Mouse (Mus musculus) gonadal fat pad, adult 2 months (tissue): ENCODE data around the gene Proser2. TPM values are rescaled to one million over a fixed set of nuclear protein-coding genes. Genes with fewer than 3 reads are reported as not detected.

ENCODE experiments used
- DNase-seq: peaks from one replicate; pipeline ENCODE4 v3.0.0-alpha.2; 2012; ENCODE audit warnings: low read depth
- polyA plus RNA-seq: library from polyadenylated mRNA; depleted of rRNA; stranded (reverse); fragments of >200 nt; gene quantifications from 2 replicates; pipeline ENCODE4 v1.2.3, GENCODE M21; 2012; rRNA removed

The Proser2 gene
- polyA plus RNA-seq: 4.0 and 5.1 TPM in 2 replicates

DNA sequence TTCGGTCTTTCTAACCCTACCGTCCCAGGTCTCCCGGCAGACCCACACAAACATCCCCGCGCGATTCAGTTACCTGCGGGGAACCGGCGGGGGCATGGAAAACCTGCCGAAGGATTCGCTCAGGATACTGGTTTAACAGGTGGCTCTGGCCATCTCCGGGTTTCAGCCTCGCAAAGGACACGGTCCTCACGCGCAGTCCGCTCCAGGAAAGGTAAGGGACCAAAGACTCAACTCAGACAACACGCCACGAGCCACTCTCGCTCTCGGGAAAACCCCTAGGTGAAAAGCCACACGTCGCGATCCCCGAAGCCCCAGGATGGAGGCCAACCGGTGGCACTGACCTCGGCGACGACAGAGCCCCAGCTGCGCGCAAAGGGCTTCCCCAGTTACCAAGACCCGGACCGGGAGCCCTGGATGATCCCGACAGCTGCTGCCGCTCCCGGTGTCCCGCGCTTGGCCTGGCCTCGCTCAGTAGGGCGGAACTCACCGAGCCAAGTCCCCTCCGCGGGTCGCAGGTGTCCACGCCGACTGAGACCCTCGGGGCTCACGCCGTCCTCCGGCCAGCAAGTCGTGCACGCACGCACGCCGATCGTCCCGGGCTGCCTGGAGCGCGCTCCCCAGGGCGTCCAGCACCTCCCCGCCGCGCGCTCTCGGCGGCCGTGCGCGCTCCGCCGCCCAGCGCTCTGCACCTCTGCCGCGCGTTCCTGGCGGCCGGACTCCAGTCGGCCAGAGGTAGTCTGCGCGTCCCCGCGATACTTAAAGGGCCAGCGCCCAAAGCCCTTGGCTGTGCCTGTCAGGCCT is at the start of gene Proser2:
Gene Proser2 (minus strand): TSS at position 657 of the 801 bp plus-strand sequence.
- no peak for DNase-seq

DNA sequence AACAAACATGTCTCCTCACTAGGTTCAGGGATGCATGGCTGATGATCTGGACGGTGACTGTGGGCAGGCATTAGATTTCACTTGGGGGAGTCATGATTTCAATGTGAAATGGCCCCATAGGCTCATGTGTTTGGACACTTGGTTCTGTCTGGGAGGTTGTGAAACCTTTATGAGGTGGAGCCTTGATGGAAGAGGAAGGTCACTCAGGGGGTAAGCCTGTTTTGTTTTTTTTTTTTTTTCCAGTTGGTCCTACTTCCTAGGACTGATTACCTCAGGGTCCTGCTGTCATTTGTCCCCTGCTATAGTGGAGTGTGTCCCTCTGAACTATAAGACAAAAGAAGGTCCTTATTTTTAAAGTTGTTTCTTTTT is 49.7 kb upstream of the Proser2 start:
- no peak for DNase-seq

DNA sequence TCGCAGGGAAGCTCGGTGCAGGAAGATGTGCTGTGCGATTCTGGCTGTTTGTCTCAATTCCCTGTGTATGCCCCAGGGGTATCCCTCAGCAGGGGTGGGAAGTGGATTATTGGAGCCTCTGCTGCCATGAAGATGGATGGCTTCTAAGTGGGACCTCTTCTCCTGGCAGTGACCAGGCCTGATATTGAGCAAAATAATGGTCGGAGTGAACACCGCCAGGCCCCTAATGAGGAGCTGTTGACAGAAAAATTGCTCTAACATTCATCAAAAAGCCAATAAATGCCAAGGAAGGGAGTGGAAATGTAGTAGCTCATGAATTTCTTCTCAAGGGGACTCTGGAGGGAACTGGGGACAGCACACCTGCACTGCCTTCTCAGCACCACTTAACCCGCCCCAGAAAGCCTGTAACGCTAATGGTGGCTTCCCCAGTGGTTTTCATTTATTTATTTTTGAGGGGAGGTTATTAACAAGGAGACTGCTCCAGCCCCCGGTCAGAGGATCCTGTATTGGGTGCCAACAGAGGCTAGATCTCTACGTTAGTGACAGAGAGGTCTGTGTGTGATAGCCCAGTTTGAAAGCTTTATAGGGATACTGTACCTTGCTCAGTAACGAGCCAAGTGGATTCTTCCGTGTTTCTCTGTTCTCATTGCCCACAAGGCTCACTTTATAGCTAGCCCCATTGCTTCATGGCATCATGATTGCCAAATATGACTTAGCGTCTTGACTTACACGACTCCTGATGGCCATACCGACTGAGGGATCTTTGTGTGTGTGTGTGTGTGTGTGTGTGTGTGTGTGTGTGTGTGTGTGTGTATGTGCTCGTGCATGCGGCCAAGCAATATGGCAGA is 49.1 kb upstream of the Proser2 start:
- no peak for DNase-seq

DNA sequence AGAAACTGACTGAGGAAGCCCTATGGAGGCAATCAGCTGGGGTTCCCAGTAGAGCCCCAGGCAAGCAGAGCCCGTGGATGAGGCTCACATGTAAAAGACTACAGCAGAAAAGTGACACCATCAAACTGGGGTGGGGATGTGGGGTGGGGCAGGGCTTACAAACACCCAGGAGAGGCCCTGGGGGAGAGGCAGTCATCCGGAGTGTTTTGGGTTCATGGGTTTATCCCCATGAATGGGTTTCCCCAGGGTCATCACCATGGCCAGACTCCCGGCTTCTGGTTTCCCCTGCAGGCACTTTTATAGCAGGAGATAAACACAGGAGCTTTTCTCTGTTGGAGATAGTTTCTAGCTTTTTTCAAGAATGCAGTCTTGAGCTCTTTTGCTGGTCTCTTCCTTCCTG is 43.0 kb upstream of the Proser2 start:
- DNase-seq: no peak

DNA sequence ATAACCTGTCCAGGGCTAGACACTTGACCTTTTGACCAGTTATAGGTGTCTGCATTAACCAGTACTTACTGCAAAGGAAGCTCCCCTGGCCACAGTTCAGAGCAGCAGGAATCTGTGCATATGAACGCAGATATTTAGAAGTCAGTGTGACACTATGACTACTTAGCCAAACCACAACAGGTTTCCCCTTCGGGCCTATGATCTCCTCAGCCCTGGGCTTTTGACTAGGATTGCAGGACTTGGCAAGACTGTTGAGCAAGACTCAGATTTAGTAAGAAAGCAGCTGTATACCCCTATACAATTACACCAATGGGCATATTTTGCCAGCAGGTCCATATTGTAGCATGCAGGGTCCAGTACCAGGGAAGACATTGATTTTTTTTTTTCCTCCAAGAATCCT is 38.5 kb upstream of the Proser2 start:
- no peak for DNase-seq

DNA sequence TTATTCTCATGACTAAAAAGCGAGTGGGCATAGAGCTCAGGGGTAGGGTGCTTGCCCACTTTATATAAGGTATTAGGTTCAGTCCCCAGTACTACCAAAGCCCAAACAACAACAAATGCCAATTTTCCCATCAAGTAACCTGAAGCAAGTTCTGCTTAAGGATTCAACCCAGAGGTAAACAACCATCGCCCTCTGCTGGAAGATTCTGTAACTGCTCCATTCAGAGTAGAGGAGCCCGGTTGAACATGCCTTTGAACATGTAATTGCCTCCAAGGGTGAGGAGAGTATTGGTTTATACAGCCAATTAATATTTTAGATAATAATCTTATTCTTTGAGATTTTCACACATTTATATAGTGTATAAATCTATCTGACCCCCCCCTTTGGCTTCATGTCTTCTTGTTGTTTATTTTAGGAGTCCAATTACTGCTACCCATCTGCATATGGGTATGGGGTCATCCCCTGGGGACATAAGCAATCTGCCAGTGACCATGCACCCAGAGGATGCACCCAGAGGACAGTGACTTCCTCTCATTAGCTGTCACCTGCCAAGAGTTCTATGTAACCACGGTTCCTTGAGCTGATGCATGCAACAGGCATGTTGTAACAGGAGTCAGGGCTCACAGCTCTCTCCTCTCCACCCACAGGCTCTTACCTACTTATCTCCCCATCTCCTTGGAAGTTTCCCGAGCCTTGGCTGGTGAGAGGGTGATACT is 38.0 kb upstream of the Proser2 start:
- peak; percentile 90 for DNase-seq

DNA sequence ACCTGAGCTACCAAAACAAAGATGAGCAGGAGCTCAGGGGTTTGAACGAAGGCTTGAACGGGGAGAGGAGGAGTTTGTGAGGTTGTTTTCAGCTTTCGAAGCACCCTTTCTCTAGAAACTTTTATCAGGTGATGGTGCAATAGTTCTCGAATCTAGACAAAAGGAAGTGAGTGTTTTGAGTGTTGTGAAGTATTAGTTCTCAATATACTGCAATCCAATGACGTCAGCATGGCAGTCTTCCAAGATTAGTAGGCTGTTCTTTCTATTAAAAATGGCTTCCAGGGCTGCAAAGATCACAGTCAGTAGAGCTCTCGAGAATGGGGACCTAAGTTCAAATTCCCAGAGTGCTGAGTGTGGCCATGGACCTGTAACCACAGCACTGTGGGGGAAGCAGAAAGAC is 35.8 kb upstream of the Proser2 start:
- DNase-seq: no peak

DNA sequence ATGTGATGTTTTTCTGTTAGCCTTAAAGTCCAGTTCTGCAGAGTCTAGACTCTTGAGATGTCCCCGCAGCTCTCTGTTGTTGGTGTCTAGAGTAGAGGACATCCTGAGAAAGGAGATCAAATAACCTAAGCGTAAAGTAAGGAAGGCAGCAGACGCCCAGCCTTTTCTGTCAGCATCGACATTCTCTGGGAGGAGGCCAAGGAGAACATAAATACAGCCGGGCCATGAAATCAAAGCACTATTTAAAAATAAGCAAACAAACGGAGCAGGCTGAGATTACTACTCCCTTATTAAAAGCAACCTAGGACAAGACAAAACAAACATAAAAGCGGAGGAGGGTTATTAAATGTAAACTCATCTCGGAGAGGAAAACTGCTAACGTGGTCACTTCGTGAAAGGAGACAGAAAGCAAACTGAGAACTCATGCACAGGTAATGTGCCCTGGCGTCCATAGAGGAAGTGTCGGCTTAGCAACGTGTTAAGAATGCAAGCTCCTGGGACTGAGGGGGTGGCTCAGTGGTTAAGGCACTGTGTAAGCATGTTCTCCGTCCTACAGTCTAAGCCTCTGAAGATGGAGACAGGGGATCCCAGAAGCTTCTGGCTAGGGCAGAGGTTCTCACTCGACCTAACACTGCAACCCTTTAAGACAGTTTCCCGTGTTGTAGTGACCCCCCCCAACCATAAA is 34.7 kb upstream of the Proser2 start:
- DNase-seq: no peak

DNA sequence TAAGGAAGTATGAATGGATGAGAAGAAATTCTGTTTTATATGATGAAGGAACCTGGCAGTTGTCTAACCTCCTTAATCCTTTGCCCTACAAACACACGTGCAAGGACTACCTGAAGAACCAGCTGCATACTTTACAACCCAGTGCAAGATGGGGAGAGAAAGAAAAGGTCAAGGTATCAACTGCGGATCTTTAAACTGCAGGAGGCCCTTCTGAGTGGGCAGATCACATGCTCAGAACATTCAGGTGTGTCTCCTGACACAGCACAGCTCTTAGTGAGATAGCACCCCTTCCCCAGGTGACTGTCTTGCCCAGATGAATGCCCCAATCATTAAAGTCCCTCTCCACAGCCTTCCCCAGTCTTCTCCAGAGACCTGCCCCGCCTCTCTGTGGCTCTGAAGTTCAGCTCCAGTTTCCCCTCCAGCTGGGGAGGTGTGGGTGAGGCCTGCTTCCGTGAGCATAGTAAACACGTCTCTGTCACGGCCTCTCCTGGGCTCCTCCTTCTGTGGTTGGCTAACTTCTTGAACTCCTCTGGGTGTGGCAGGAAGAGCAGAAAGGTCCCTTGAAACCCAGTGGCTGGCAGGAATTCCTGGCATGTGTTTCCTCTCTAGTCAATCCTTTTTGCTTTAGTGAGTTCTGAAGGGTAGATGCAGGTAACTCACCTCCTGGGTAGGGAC is 32.5 kb upstream of the Proser2 start:
- no peak for DNase-seq

DNA sequence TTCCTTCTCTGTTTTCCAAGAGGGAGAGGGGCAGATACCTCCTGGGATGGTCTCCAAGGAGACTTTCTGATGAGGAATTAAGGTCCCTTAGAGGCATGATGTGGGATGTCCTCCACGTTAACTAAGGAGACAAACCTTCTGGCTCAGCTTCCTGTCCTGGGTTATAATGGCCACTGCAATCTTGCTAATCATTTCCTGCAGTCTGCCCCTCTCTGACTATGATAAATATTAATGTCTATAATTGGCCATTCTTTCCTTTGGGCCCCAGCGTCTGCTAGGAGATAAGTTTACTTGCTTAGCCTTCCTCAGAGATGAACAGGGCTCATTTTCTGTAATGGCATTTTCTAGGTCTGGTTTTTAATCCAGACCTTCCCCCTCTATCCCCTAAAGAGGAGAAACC is 29.7 kb upstream of the Proser2 start:
- DNase-seq: no peak

DNA sequence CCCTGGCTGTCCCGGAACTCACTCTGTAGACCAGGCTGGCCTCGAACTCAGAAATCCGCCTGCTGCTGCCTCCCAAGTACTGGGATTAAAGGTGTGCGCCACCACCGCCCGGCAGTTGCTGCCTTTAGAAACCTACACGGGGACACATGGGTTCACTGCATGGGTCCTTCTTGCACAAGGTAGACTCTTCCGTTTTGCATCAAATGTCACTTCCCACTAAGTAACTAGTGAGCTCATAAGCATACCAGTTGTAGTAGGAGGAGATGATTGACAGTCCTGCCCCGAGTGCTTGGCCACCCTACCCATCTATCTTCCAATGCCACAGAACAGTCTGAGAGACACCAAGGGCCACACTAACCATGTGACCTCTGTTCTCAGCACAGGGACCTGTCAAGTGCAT is 29.2 kb upstream of the Proser2 start:
- no peak for DNase-seq

DNA sequence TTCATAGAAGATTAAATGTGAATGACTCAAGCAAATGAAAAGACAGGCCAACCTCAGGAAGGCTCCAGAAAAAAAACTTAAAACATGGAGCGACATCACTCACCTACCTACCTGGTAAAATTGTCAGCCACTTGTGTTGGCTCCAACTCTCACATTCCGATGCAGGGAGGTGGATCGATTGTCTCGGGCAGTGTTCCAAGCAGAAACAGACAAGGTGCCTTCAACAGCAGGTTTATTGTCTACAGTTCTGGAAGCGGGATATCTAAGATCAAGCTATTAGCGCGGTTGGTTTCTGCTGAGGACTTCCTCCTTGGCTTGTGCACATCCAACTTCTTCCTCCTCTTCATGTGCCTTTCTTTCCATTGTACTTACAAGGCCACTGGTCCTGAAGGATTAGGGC is 27.6 kb upstream of the Proser2 start:
- DNase-seq: no peak

DNA sequence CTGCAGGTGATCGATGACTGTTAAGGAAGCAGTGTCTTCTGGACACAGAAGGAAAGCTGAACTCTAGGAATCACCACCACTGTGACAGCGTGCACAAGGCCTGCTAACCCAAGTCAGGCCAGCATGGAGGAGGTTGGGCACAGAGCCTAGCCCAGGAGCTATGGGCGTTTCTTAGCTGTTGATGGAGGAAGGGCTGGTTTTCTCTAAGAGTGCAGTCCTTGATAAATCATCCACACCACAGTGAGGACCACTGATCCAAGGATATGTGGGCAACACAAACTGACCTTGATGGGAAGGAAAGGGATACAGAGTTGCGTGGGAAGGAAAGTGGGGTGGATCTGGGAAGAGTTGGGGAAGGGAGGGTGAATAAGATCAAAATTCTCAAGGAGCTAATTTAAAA is 27.2 kb upstream of the Proser2 start:
- DNase-seq: no peak

DNA sequence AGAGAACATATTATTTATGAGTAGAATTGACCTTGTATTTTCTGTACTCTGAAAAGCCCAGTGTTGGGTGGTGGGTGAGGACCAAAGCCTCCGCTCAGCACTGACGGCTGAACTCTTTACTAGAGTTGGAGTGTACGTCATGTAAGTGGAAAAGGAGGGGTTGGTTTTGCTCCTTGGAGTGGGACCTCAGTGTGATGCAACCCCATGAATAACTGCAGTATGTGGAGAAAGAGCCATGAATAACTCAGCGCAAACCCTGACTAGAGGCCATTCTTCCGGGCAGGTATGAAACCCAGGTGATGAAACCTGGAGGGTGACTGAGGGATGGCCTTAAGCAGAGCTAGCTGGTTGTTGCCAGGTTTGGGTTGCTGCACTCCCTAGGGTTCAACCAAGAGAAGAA is 19.8 kb upstream of the Proser2 start:
- DNase-seq: no peak

DNA sequence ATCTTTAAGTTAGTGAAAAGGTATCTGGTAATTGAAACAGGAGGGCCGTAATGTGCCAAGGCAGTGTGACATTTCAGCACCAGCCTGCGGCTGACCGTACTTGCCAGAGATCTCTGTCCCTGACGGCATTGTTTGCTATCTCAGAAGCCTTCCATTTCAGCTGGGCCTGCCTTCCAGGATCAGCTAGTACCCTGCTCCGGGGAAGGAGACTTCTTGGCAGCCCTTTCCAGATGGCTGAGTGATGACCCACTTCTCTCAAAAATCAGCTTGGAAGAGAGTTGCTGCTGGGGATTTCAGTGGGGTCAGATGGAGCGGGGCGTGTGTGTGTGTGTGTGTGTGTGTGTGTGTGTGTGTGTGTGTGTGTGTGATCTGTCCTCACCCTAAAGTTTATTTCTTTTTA is 16.9 kb upstream of the Proser2 start:
- no peak for DNase-seq

DNA sequence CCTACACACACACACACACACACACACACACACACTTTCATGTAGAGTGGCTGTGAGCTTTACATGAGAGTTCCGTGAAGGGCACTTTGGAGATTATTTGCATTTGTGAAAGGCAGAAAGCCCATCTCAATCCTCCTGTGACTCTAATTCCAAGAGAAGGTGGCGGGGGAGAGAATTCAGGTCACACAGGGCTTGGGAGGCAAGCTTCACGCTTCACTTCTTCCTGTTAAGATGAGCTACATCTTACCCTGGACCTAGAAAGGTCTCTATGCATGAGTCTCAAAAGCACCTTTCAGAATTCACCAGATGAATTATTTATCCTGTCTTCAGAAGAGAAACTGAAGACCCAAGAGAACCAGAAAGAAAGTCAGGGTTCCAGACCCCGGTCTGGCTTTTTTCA is 16.2 kb upstream of the Proser2 start:
- DNase-seq: no peak

DNA sequence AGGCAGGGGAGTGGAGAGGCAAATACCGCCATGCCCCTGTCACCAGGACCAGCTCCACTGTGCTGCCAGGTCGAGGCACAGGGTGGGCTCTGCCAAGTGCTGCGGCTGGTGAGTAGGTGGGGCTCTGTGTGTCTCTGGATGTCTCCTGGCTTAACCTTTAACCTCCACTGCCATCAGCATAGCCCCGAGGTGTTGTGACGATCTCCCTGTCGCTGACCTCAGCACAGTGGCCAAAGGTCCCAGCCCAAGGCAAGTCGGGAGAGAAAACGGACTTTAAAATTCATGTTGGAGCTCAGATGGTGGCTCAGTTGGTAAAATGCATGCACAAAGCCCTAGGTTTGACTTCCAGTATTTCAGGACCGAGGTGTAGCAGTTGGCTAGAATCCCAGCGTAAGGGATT is 15.6 kb upstream of the Proser2 start:
- no peak for DNase-seq

DNA sequence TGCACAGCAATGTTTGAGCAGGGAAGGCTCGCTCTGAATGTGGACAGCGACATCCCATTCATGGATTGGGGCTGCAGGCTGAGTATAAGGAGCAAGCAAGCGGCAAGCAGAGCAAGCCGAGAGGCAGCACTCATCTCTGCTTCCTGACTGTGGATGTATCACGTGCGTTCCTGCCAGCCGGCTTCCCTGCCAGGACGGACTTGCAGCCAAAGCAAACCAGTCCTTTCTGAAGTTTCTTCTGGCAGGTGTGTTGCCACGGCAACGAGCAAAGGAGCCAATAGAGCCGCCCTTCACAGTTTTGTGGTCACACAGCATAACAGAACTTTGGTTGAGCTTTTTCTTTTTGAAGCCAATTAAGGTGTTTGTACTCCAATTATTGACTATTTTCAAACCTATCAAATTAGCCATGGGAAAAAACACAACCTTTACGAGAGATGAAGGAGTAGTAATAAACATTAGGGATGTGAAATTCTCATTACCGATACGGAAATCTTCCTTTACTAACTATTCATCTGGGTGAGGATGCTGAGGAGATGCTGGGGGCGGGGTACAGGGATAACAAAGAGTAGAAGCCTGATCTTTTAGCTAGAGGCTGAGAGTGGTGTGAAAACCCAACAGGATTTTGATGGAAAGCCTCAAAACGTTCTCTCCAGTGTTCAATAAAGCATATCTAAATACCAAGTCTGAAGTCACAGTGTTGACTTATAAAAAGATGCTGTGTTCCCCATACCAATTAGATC is 13.1 kb upstream of the Proser2 start:
- no peak for DNase-seq

DNA sequence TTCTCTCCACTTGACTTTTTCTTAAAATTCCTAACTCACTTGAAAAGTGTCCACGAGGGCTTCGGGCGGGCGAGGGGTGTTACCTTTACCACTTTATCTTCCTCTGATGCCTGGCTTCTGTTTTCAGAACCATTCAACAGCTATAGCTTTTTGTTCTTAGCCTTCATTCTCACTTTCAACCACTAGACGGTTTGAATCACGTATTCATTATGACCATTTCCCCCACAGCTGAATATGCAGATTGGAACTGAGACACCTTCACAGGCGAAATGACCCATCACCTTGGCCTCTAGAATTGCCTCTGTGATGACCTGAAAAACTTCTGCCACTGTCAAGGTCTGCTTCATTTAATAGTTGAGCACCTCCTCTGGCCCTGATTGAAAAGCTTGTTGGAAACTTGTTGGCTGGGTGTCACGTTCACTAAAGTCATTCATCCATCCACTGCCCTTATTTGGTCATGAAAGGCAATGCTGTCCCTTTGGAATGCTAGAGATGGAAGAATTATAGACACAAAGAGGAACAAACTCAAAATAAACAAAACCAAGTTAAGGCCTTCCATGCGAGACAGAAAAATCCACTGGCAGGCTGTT is 10.7 kb upstream of the Proser2 start:
- DNase-seq: no peak

DNA sequence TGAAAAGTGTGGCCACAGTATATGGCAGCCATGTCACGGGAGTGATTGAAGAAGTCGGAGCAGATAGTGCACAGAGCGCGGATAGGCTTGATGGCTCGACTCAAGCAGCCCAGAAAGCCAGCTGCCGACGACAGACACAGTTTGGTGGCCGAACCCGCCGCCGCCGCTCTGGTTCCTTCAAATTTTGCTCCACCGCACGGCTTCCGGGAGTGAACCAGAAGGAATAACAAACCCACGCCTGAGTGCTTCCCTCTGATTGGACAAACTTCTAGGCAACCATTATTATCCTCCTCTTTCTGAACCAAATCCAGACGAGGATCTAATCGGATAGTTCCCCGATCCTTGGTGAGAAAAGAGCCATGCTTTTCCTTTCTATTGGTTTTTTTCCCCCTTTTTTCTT is 3.9 kb upstream of the Proser2 start:
- no peak for DNase-seq
